Mouse (Mus musculus) olfactory bulb, adult 2 months (tissue): ENCODE measurements around the gene Calca. TPM values are rescaled to one million over a fixed set of nuclear protein-coding genes. Genes with fewer than 3 reads are reported as not detected.
"Not testable (repeated sequence)": the region's sequence is repeated elsewhere in the genome, so short reads cannot be mapped to it uniquely, and the experiment has no call there.

ENCODE experiments used
- H3K27ac ChIP-seq: fragments of 200-500 bp; 2 replicates; pipeline ENCODE4 v1.5.1; 2012; ENCODE audit warnings: low read depth, low read length; ENCODE audit not compliant: insufficient read depth
- H3K4me1 ChIP-seq: fragments of 200-500 bp; 2 replicates; pipeline ENCODE4 v1.6.1; 2012; ENCODE audit warnings: low read length; ENCODE audit not compliant: control insufficient read depth, insufficient read depth
- H3K4me3 ChIP-seq: fragments of 200-500 bp; 2 replicates; pipeline ENCODE4 v1.5.1; 2012; ENCODE audit warnings: mild to moderate bottlenecking, low read depth, low read length, moderate library complexity; ENCODE audit not compliant: insufficient read depth
- CTCF ChIP-seq: fragments of 200-500 bp; IDR thresholded peaks from 2 replicates; pipeline ENCODE4 v1.5.1; 2012; ENCODE audit warnings: low read depth, mild to moderate bottlenecking, low read length, moderate library complexity; ENCODE audit not compliant: insufficient read depth
- POLR2A ChIP-seq: fragments of 200-500 bp; IDR thresholded peaks from 2 replicates; pipeline ENCODE4 v1.6.1; 2012; ENCODE audit warnings: mild to moderate bottlenecking, low read depth, low read length, moderate library complexity; ENCODE audit not compliant: insufficient read depth
- WGBS: fragments of 180-500 bp; shearing (Covaris S2); methylation state at CpG from one replicate; pipeline ENCODE4 v1.1.7; 2018; 5-methylcytosine and 5-hydroxymethylcytosine counted together
- polyA plus RNA-seq: library from polyadenylated mRNA; stranded (reverse); fragments of >200 nt; gene quantifications from 2 replicates; pipeline ENCODE4 v1.2.4, GENCODE M21; 2012; ENCODE audit warnings: low replicate concordance; ENCODE audit not compliant: missing spikeins, insufficient read depth, insufficient read length

The Calca gene
- not detected in 2 replicates for polyA plus RNA-seq

DNA sequence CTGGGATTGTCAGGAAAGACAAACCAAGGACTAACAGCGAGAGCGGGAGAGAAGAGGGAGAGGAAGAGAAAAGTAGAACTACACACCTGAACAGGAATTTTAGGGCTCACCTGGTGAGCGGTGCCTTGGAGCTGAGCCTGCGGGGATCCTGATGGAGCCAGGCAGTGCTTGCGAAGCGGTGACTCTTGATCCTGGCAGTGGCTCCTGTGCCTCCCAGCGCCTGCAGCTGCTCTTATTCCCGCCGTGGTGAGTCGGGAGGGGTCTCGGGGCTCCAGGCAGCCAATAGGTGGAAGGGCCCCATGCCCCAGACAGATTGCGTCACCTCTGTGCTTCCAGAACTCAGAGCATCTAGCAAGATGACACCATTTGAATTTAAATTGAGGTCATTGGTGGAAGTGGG lies at the start of gene Calca:
Gene Calca, minus strand, starts transcription at position 256 of the 400 bp plus-strand sequence.
- no peak for TF ChIP-seq CTCF
- TF ChIP-seq POLR2A: no peak
- Histone ChIP-seq H3K4me3 (peak within 1 kb of the TSS; percentile 38), H3K27ac (no peak within 1 kb of the TSS), H3K4me1 (peaks cover 7% of the 10 kb centered on the region)
- WGBS: 4% methylated on average over 12 of the region's 12 CpGs

DNA sequence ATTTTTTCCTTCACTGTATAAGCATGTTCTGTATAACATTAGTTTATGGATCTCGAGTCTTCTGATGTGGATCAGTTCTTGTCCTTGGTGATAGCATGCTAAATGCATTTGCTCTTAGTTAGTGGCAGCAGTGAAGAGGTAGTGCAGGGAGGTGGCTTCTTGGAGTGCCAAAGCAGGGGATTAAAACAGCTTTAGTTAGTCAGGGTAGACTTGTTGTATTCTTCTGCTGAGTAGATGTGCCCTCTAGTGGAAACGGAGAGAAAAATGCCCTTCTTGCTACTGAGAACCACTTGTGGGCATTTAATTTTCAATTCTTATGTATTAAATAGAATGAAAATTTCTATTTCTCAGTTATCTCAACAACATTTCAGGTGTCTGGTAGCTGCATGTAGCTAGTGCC lies 36.5 kb upstream of the Calca start:
- Histone ChIP-seq H3K4me3 (no peak overlapping the region), H3K4me1 (0 out of 2 replicates have a peak, but pooled peaks cover 3% of the 10 kb centered on the region), H3K27ac (no peak overlapping the region)
- TF ChIP-seq CTCF: no peak
- TF ChIP-seq POLR2A: no peak
- WGBS: 21% methylated on average over 2 of the region's 2 CpGs

DNA sequence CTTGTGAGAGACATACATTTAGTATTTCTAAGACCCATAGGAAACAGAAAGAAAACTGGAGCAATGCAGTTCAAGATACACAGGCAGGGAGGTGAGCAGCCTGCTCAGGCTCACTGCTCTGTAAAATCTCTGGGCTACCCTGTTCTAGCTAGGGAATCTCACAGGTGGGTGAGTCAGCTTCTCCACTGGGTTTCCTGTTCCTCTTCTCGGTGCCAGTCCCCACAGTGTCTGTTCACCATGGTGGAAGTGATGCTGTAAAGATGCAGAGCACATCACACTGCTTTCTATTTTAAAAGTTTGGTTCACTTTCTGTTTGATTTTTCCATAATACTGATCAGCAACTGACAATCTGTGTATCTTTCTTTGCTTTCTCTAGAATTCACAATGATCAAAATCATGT lies 35.2 kb upstream of the Calca start:
- TF ChIP-seq POLR2A: no peak
- 76% methylated on average over 1 of the region's 1 CpGs for WGBS
- Histone ChIP-seq H3K27ac (no peak overlapping the region), H3K4me1 (0 out of 2 replicates have a peak, but pooled peaks cover 3% of the 10 kb centered on the region), H3K4me3 (no peak overlapping the region)

DNA sequence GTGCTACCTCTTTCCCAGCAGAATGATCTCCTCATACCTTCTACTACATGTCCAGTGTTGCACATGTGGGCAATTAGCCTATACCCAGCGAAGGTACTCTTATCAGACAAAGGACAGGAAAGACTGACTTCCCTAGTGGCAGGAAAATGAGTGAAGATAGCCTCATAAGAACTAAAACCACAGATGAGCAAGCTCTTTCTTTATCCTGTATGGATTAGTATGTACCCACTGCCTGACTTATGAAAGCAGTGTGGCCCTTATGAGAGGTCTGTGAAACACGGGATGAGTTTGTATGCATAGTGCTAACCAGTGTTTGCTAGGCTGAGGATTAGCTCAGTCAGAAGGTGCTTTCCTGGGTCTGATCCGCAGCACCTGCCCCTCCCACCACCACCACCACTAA lies 13.6 kb upstream of the Calca start:
- H3K4me1 ChIP-seq: no peaks in the 10 kb centered on the region
- H3K27ac ChIP-seq: no peak overlapping the region
- no peak overlapping the region for H3K4me3 ChIP-seq
- TF ChIP-seq CTCF (no peak), POLR2A (no peak)
- 59% methylated on average over 3 of the region's 3 CpGs for WGBS

- Histone ChIP-seq H3K4me1 (no peaks in the 10 kb centered on the region), H3K27ac (no peak overlapping the region), H3K4me3 (no peak overlapping the region)
- WGBS: 77% methylated on average over 3 of the region's 3 CpGs
- no peak for TF ChIP-seq POLR2A
- TF ChIP-seq CTCF: no peak
These were observed 12.6 kb upstream of the Calca start for GRCm38 (mm10) chr7:114648791-114649190.

- Histone ChIP-seq H3K27ac (no peak overlapping the region), H3K4me3 (peak overlapping the region; percentile 38), H3K4me1 (peaks cover 7% of the 10 kb centered on the region)
- TF ChIP-seq POLR2A: no peak
- peak; percentile 28; the same call in 1 of the 2 replicates for TF ChIP-seq CTCF
- WGBS: under 1% methylated on average over 20 of the region's 20 CpGs
These were observed 522 bp downstream of the Calca start for GRCm38 (mm10) chr7:114635569-114636101.

DNA sequence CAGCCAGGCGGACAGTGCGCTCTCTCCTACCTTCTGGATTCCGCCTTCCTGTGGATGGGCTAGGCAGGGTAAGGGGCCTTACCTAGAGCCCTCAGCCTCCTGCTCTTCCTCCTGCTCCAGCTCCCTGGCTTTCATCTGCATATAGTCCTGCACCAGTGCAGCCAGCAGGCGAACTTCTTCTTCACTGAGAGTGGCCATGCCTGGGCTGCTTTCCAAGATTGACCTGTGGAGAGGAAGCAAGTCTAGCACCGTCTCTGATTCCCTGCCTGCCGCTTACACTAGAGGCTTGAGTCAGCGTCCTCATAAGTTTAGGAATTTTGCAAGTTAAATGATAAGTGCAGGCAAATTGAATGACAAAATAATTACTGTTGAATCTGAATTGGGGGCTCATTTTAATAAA lies 1.8 kb downstream of the Calca start:
- 80% methylated on average over 7 of the region's 7 CpGs for WGBS
- Histone ChIP-seq H3K4me3 (no peak overlapping the region), H3K4me1 (peaks cover 7% of the 10 kb centered on the region), H3K27ac (no peak overlapping the region)
- TF ChIP-seq CTCF: no peak
- no peak for TF ChIP-seq POLR2A

DNA sequence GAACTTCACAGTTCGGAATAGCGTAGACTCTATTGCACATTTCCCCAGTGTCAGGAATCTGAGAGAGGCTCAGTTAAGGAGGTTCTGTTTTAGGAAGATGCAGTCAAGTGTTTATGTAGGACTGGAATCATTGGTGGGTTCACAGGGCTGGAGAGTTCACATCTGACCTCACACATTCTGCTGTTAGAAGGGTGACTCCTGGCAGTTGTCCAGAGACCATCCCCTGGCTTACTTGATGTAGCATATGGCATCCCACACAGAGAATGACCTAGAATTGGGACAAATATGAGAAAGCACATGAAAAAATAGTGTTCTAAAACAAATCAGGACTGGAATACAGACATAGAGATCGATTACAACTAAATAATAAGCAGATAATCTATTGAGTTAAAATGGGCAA lies 10.2 kb downstream of the Calca start:
- H3K27ac ChIP-seq: no peak overlapping the region

DNA sequence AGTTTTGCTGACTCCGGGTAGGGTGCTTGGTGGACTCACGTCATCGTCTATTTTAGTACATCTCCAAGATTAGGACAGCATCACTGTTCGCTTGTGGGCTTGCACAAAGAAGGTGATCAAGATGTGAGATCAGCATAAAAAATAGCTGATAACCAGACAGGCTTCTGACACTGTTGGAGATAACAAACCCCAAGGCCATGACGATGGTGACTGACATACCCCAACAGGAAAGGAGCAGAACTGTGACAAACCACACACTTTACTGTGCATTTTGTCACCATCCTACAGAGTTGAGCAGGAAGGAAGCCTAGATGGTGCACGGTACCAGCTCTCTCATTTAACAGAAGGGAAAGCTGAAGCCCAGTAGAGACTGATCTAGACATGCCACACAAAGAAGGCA lies 19.4 kb downstream of the Calca start:
- H3K4me1 ChIP-seq: no peaks in the 10 kb centered on the region
- no peak overlapping the region for H3K27ac ChIP-seq
- 92% methylated on average over 6 of the region's 6 CpGs for WGBS
- no peak overlapping the region for H3K4me3 ChIP-seq
- TF ChIP-seq POLR2A: no peak
- TF ChIP-seq CTCF: no peak

More for the DNA sequence above, 10.2 kb downstream of the Calca start:
- 68% methylated on average over 3 of the region's 3 CpGs for WGBS
- no peaks in the 10 kb centered on the region for H3K4me1 ChIP-seq
- H3K4me3 ChIP-seq: no peak overlapping the region
- TF ChIP-seq POLR2A (no peak), CTCF (no peak)

GRCm38 (mm10) chr7:114594391-114594790 lies 41.8 kb downstream of the Calca start:
- not testable (repeated sequence) for H3K27ac ChIP-seq, H3K4me3 ChIP-seq, H3K4me1 ChIP-seq
- WGBS: 95% methylated on average over 8 of the region's 8 CpGs
